Mouse (Mus musculus): ENCODE measurements around the gene Ddx18. TPM values are rescaled to one million over a fixed set of nuclear protein-coding genes. Genes with fewer than 3 reads are reported as not detected.

The Ddx18 gene
- polyA plus RNA-seq (2015; fragmentation: Nextera tagmentation; extraction: Ambion mirVana): 37.0 and 40.9 TPM in 2 replicates

- Histone ChIP-seq H3K27ac (ENCODE audit: low read length) (peak within 1 kb of the TSS; percentile 23), H3K9ac (replicated peaks; ENCODE audit: low read depth, low read length) (peak within 1 kb of the TSS; percentile 75), H3K4me2 (ENCODE audit: low read length) (peak within 1 kb of the TSS; percentile 93), H3K36me3 (ENCODE audit: control insufficient read depth, insufficient read depth) (peaks cover 17% of the 10 kb centered on the region), H3K4me3 (replicated peaks; ENCODE audit: low read length) (peak within 1 kb of the TSS; percentile 86), H3K27me3 (replicated peaks; ENCODE audit: control insufficient read depth, insufficient read depth, low read length) (no peaks in the 10 kb centered on the region), H3K9me3 (ENCODE audit: control insufficient read depth, low read length) (no peaks in the 10 kb centered on the region), H3K4me1 (replicated peaks; ENCODE audit: control insufficient read depth, insufficient read depth, low read length) (peaks cover 10% of the 10 kb centered on the region)
- peak; percentile 99 for ATAC-seq
- WGBS: 6% methylated on average over 53 of the region's 53 CpGs
Observed at GRCm38 (mm10) chr1:121567521-121568489, at the start of gene Ddx18. Ddx18 (minus strand) TSS chr1:121567989.

GRCm38 (mm10) chr1:121608000-121608399 is 40.2 kb upstream of the Ddx18 start:
- ATAC-seq: no peak
- Histone ChIP-seq H3K27me3 (replicated peaks; ENCODE audit: control insufficient read depth, insufficient read depth, low read length) (no peaks in the 10 kb centered on the region), H3K36me3 (ENCODE audit: control insufficient read depth, insufficient read depth) (no peaks in the 10 kb centered on the region), H3K4me1 (replicated peaks; ENCODE audit: control insufficient read depth, insufficient read depth, low read length) (no peaks in the 10 kb centered on the region), H3K9me3 (ENCODE audit: control insufficient read depth, low read length) (no peaks in the 10 kb centered on the region), H3K27ac (ENCODE audit: low read length) (no peak overlapping the region), H3K4me3 (replicated peaks; ENCODE audit: low read length) (no peak overlapping the region), H3K9ac (replicated peaks; ENCODE audit: low read depth, low read length) (no peak overlapping the region), H3K4me2 (ENCODE audit: low read length) (no peak overlapping the region)
- WGBS: 78% methylated on average over 7 of the region's 7 CpGs

GRCm38 (mm10) chr1:121605118-121605517 is 37.3 kb upstream of the Ddx18 start:
- H3K4me1 ChIP-seq (replicated peaks; ENCODE audit: control insufficient read depth, insufficient read depth, low read length): no peaks in the 10 kb centered on the region
- no peaks in the 10 kb centered on the region for H3K36me3 ChIP-seq (ENCODE audit: control insufficient read depth, insufficient read depth)
- no peaks in the 10 kb centered on the region for H3K27me3 ChIP-seq (replicated peaks; ENCODE audit: control insufficient read depth, insufficient read depth, low read length)
- 63% methylated on average over 6 of the region's 6 CpGs for WGBS
- H3K9me3 ChIP-seq (ENCODE audit: control insufficient read depth, low read length): no peaks in the 10 kb centered on the region
- H3K4me3 ChIP-seq (replicated peaks; ENCODE audit: low read length): no peak overlapping the region
- H3K27ac ChIP-seq (ENCODE audit: low read length): no peak overlapping the region
- ATAC-seq: no peak
- no peak overlapping the region for H3K4me2 ChIP-seq (ENCODE audit: low read length)
- no peak overlapping the region for H3K9ac ChIP-seq (replicated peaks; ENCODE audit: low read depth, low read length)

GRCm38 (mm10) chr1:121601893-121602292 is 34.1 kb upstream of the Ddx18 start:
- no peak overlapping the region for H3K4me2 ChIP-seq (ENCODE audit: low read length)
- H3K27me3 ChIP-seq (replicated peaks; ENCODE audit: control insufficient read depth, insufficient read depth, low read length): no peaks in the 10 kb centered on the region
- H3K36me3 ChIP-seq (ENCODE audit: control insufficient read depth, insufficient read depth): no peaks in the 10 kb centered on the region
- no peak overlapping the region for H3K27ac ChIP-seq (ENCODE audit: low read length)
- no peak overlapping the region for H3K9ac ChIP-seq (replicated peaks; ENCODE audit: low read depth, low read length)
- H3K9me3 ChIP-seq (ENCODE audit: control insufficient read depth, low read length): no peaks in the 10 kb centered on the region
- ATAC-seq: no peak
- no peaks in the 10 kb centered on the region for H3K4me1 ChIP-seq (replicated peaks; ENCODE audit: control insufficient read depth, insufficient read depth, low read length)
- 72% methylated on average over 6 of the region's 6 CpGs for WGBS
- no peak overlapping the region for H3K4me3 ChIP-seq (replicated peaks; ENCODE audit: low read length)

GRCm38 (mm10) chr1:121601084-121601483 is 33.3 kb upstream of the Ddx18 start:
- no peaks in the 10 kb centered on the region for H3K27me3 ChIP-seq (replicated peaks; ENCODE audit: control insufficient read depth, insufficient read depth, low read length)
- no peak overlapping the region for H3K4me2 ChIP-seq (ENCODE audit: low read length)
- H3K4me1 ChIP-seq (replicated peaks; ENCODE audit: control insufficient read depth, insufficient read depth, low read length): no peaks in the 10 kb centered on the region
- WGBS: 44% methylated on average over 1 of the region's 1 CpGs
- ATAC-seq: no peak
- no peak overlapping the region for H3K27ac ChIP-seq (ENCODE audit: low read length)
- no peaks in the 10 kb centered on the region for H3K9me3 ChIP-seq (ENCODE audit: control insufficient read depth, low read length)
- no peak overlapping the region for H3K9ac ChIP-seq (replicated peaks; ENCODE audit: low read depth, low read length)
- H3K4me3 ChIP-seq (replicated peaks; ENCODE audit: low read length): no peak overlapping the region
- H3K36me3 ChIP-seq (ENCODE audit: control insufficient read depth, insufficient read depth): no peaks in the 10 kb centered on the region

GRCm38 (mm10) chr1:121598421-121598820 is 30.6 kb upstream of the Ddx18 start:
- Histone ChIP-seq H3K4me1 (replicated peaks; ENCODE audit: control insufficient read depth, insufficient read depth, low read length) (no peaks in the 10 kb centered on the region), H3K27me3 (replicated peaks; ENCODE audit: control insufficient read depth, insufficient read depth, low read length) (no peaks in the 10 kb centered on the region), H3K9me3 (ENCODE audit: control insufficient read depth, low read length) (no peaks in the 10 kb centered on the region), H3K4me2 (ENCODE audit: low read length) (no peak overlapping the region), H3K9ac (replicated peaks; ENCODE audit: low read depth, low read length) (no peak overlapping the region), H3K4me3 (replicated peaks; ENCODE audit: low read length) (no peak overlapping the region), H3K27ac (ENCODE audit: low read length) (no peak overlapping the region), H3K36me3 (ENCODE audit: control insufficient read depth, insufficient read depth) (no peaks in the 10 kb centered on the region)
- no peak for ATAC-seq
- WGBS: 77% methylated on average over 3 of the region's 3 CpGs

- Histone ChIP-seq H3K4me1 (replicated peaks; ENCODE audit: control insufficient read depth, insufficient read depth, low read length) (no peaks in the 10 kb centered on the region), H3K9ac (replicated peaks; ENCODE audit: low read depth, low read length) (no peak overlapping the region), H3K27me3 (replicated peaks; ENCODE audit: control insufficient read depth, insufficient read depth, low read length) (no peaks in the 10 kb centered on the region), H3K27ac (ENCODE audit: low read length) (no peak overlapping the region), H3K9me3 (ENCODE audit: control insufficient read depth, low read length) (no peaks in the 10 kb centered on the region), H3K4me2 (ENCODE audit: low read length) (no peak overlapping the region), H3K36me3 (ENCODE audit: control insufficient read depth, insufficient read depth) (no peaks in the 10 kb centered on the region), H3K4me3 (replicated peaks; ENCODE audit: low read length) (no peak overlapping the region)
- WGBS: 8% methylated on average over 4 of the region's 4 CpGs
- peak; percentile 77 for ATAC-seq
Observed at GRCm38 (mm10) chr1:121596951-121597625, 29.3 kb upstream of the Ddx18 start.

- no peak overlapping the region for H3K9ac ChIP-seq (replicated peaks; ENCODE audit: low read depth, low read length)
- no peaks in the 10 kb centered on the region for H3K4me1 ChIP-seq (replicated peaks; ENCODE audit: control insufficient read depth, insufficient read depth, low read length)
- no peaks in the 10 kb centered on the region for H3K27me3 ChIP-seq (replicated peaks; ENCODE audit: control insufficient read depth, insufficient read depth, low read length)
- H3K9me3 ChIP-seq (ENCODE audit: control insufficient read depth, low read length): no peaks in the 10 kb centered on the region
- H3K36me3 ChIP-seq (ENCODE audit: control insufficient read depth, insufficient read depth): no peaks in the 10 kb centered on the region
- H3K27ac ChIP-seq (ENCODE audit: low read length): no peak overlapping the region
- WGBS: 87% methylated on average over 6 of the region's 6 CpGs
- no peak for ATAC-seq
- H3K4me3 ChIP-seq (replicated peaks; ENCODE audit: low read length): no peak overlapping the region
- no peak overlapping the region for H3K4me2 ChIP-seq (ENCODE audit: low read length)
Observed at GRCm38 (mm10) chr1:121584838-121585237, 17.0 kb upstream of the Ddx18 start.

- no peak for ATAC-seq
- Histone ChIP-seq H3K36me3 (ENCODE audit: control insufficient read depth, insufficient read depth) (no peaks in the 10 kb centered on the region), H3K4me2 (ENCODE audit: low read length) (no peak overlapping the region), H3K27ac (ENCODE audit: low read length) (no peak overlapping the region), H3K4me1 (replicated peaks; ENCODE audit: control insufficient read depth, insufficient read depth, low read length) (no peaks in the 10 kb centered on the region), H3K9me3 (ENCODE audit: control insufficient read depth, low read length) (no peaks in the 10 kb centered on the region), H3K27me3 (replicated peaks; ENCODE audit: control insufficient read depth, insufficient read depth, low read length) (no peaks in the 10 kb centered on the region), H3K4me3 (replicated peaks; ENCODE audit: low read length) (no peak overlapping the region), H3K9ac (replicated peaks; ENCODE audit: low read depth, low read length) (no peak overlapping the region)
- 90% methylated on average over 5 of the region's 5 CpGs for WGBS
Observed at GRCm38 (mm10) chr1:121581133-121581855, 13.5 kb upstream of the Ddx18 start.

All from forebrain, embryonic 16.5 days (tissue).